Mouse (Mus musculus) left cerebral cortex, adult 18-20 months (tissue): ENCODE results near the gene Wdr31. TPM values are rescaled to one million over a fixed set of nuclear protein-coding genes. Genes with fewer than 3 reads are reported as not detected.

Experiments used
- DNase-seq, 2 experiments: peaks; one replicate each; pipeline ENCODE4 v3.0.0; 2021 to 2022; ENCODE audit warnings: low spot score in 2 of 2, mixed read lengths in 1 of 2
- total RNA-seq, 2 experiments: library from RNA; stranded (reverse); gene quantifications; 2 replicates each; pipeline ENCODE4 v1.2.3; 2021

Wdr31 gene
- total RNA-seq, 2 experiments from 2014 or later = 8.5 to 8.7 TPM

GRCm38 (mm10) chr4:62440986-62441385, 29.7 kb downstream of the Wdr31 start:
- no peak for DNase-seq

- no peak for DNase-seq
Observed at GRCm38 (mm10) chr4:62440544-62440943, 30.2 kb downstream of the Wdr31 start.

GRCm38 (mm10) chr4:62439793-62440192, 30.9 kb downstream of the Wdr31 start:
- DNase-seq = no peak

GRCm38 (mm10) chr4:62437871-62438270, 32.8 kb downstream of the Wdr31 start:
- DNase-seq = no peak

GRCm38 (mm10) chr4:62437256-62437778, 33.4 kb downstream of the Wdr31 start:
- no peak for DNase-seq

- no peak for DNase-seq
Observed at GRCm38 (mm10) chr4:62435081-62435480, 35.6 kb downstream of the Wdr31 start, which contains the start of gene Rnf183. Gene Rnf183, minus strand, starts transcription at chr4:62435252.

GRCm38 (mm10) chr4:62433939-62434870, 36.5 kb downstream of the Wdr31 start:
- no peak for DNase-seq

GRCm38 (mm10) chr4:62431522-62431921, 39.2 kb downstream of the Wdr31 start:
- DNase-seq = no peak

GRCm38 (mm10) chr4:62430678-62431077, 40.0 kb downstream of the Wdr31 start:
- no peak for DNase-seq

- DNase-seq = no peak
Observed at GRCm38 (mm10) chr4:62429616-62430015, 41.1 kb downstream of the Wdr31 start.

- no peak for DNase-seq
Observed at GRCm38 (mm10) chr4:62427978-62428758, 42.5 kb downstream of the Wdr31 start.

GRCm38 (mm10) chr4:62425891-62426290, 44.8 kb downstream of the Wdr31 start:
- DNase-seq = no peak

- DNase-seq = no peak
Observed at GRCm38 (mm10) chr4:62419091-62419490, 51.6 kb downstream of the Wdr31 start.

- no peak for DNase-seq
Observed at GRCm38 (mm10) chr4:62418448-62418847, 52.2 kb downstream of the Wdr31 start.

GRCm38 (mm10) chr4:62411606-62412005, 59.1 kb downstream of the Wdr31 start:
- no peak for DNase-seq

- DNase-seq = no peak
Observed at GRCm38 (mm10) chr4:62410325-62410724, 60.4 kb downstream of the Wdr31 start.

- DNase-seq = no peak
Observed at GRCm38 (mm10) chr4:62409615-62410014, 61.1 kb downstream of the Wdr31 start.

- DNase-seq = peak; percentile 98 to 99
Observed at GRCm38 (mm10) chr4:62408601-62409282, 62.0 kb downstream of the Wdr31 start, which contains the start of the genes Cdc26 and Prpf4. Gene Cdc26, minus strand, starts transcription at chr4:62408642. Gene Prpf4, plus strand, starts transcription at chr4:62408797.

- peak; percentile 47 to 60 for DNase-seq
Observed at GRCm38 (mm10) chr4:62407730-62408582, 62.7 kb downstream of the Wdr31 start.

- DNase-seq = no peak
Observed at GRCm38 (mm10) chr4:62406133-62406532, 64.6 kb downstream of the Wdr31 start.
